Mouse (Mus musculus) liver, embryonic 14.5 days (tissue): ENCODE measurements around the gene Sorcs2.

Source experiments
- CTCF ChIP-seq: IDR thresholded peaks from 2 replicates; pipeline ENCODE4 v1.5.1; 2016; ENCODE audit warnings: antibody characterized with exemption, low read depth, control low read depth
- EP300 ChIP-seq: IDR thresholded peaks from 2 replicates; pipeline ENCODE4 v1.6.1; 2016; ENCODE audit warnings: antibody characterized with exemption, low read depth

- TF ChIP-seq CTCF (no peak), EP300 (no peak)
Observed at GRCm38 (mm10) chr5:36335661-36336060, 62.3 kb downstream of the Sorcs2 start.
